Mouse (Mus musculus) layer of hippocampus, postnatal 14 days (tissue): ENCODE measurements around the gene Pard3. TPM values are rescaled to one million over a fixed set of nuclear protein-coding genes. Genes with fewer than 3 reads are reported as not detected.

Experiments used
- DNase-seq, 2 experiments: peaks; one replicate each; pipeline ENCODE4 v3.0.0; 2021 to 2022; ENCODE audit warnings: low spot score in 2 of 2, mixed read lengths in 1 of 2
- long read RNA-seq, 2 experiments: library from polyadenylated mRNA; stranded (forward); transcript quantifications; one replicate each; pipeline ENCODE4 v2.0.0; 2021
- total RNA-seq, 2 experiments: library from RNA; stranded (reverse); gene quantifications; 2 replicates each; pipeline ENCODE4 v1.2.3; 2021

Gene Pard3
- 10 to 100 TPM; 26.0 to 28.4 TPM for total RNA-seq
- long read RNA-seq, experiment 1, partial matches to known transcripts = 1 of 9 reads
- long read RNA-seq, experiment 1, other reads (novel, unspliced or antisense) = 8 of 9 reads
- long read RNA-seq, experiment 2, full-length matches to known transcripts = 2 of 11 reads
- long read RNA-seq, experiment 2, partial matches to known transcripts = 3 of 11 reads
- long read RNA-seq, experiment 2, other reads (novel, unspliced or antisense) = 6 of 11 reads

- peak; percentile 61 to 63 for DNase-seq
Measured at GRCm38 (mm10) chr8:127063551-127064360, at the start of gene Pard3. Gene Pard3, plus strand, starts transcription at chr8:127063893.

GRCm38 (mm10) chr8:127021830-127022229 is 41.9 kb upstream of the Pard3 start:
- no peak for DNase-seq

GRCm38 (mm10) chr8:127025256-127025717 is 38.4 kb upstream of the Pard3 start:
- no peak for DNase-seq

- DNase-seq = no peak
Measured at GRCm38 (mm10) chr8:127025775-127026174, 37.9 kb upstream of the Pard3 start.

- DNase-seq = no peak
Measured at GRCm38 (mm10) chr8:127031476-127031875, 32.2 kb upstream of the Pard3 start.

- DNase-seq = peak; percentile 65 to 82
Measured at GRCm38 (mm10) chr8:127038928-127039327, 24.8 kb upstream of the Pard3 start.

GRCm38 (mm10) chr8:127049996-127050395 is 13.7 kb upstream of the Pard3 start:
- no peak for DNase-seq

GRCm38 (mm10) chr8:127052132-127052531 is 11.6 kb upstream of the Pard3 start:
- no peak for DNase-seq

- DNase-seq = no peak
Measured at GRCm38 (mm10) chr8:127055081-127055480, 8.6 kb upstream of the Pard3 start.

GRCm38 (mm10) chr8:127058759-127059158 is 4.9 kb upstream of the Pard3 start:
- peak in 1 of 2 experiments; percentile 28 for DNase-seq

GRCm38 (mm10) chr8:127059826-127060225 is 3.9 kb upstream of the Pard3 start:
- peak in 1 of 2 experiments; percentile 46 for DNase-seq

- peak in 1 of 2 experiments; percentile 37 for DNase-seq
Measured at GRCm38 (mm10) chr8:127064361-127065112, 844 bp downstream of the Pard3 start.

- no peak for DNase-seq
Measured at GRCm38 (mm10) chr8:127065113-127065473, 1.4 kb downstream of the Pard3 start.

- DNase-seq = no peak
Measured at GRCm38 (mm10) chr8:127065791-127066190, 2.1 kb downstream of the Pard3 start.

- DNase-seq = no peak
Measured at GRCm38 (mm10) chr8:127066501-127066900, 2.8 kb downstream of the Pard3 start.

- no peak for DNase-seq
Measured at GRCm38 (mm10) chr8:127068719-127069118, 5.0 kb downstream of the Pard3 start.

GRCm38 (mm10) chr8:127070225-127070624 is 6.5 kb downstream of the Pard3 start:
- no peak for DNase-seq

GRCm38 (mm10) chr8:127073052-127073618 is 9.4 kb downstream of the Pard3 start:
- DNase-seq = no peak

GRCm38 (mm10) chr8:127076511-127076910 is 12.8 kb downstream of the Pard3 start:
- no peak for DNase-seq

GRCm38 (mm10) chr8:127079244-127079805 is 15.6 kb downstream of the Pard3 start:
- no peak for DNase-seq

- no peak for DNase-seq
Measured at GRCm38 (mm10) chr8:127081297-127081696, 17.6 kb downstream of the Pard3 start.
